Mouse (Mus musculus): ENCODE measurements at regions not wholly inside any gene's neighbourhood (a gene's known extent, or its start where the extent isn't known, plus 50 kb on each side); places are given as distances from the start of the nearest gene placed in this dataset.
A peak's percentile ranks its signal among the peaks of the same experiment; 100 is the strongest.

DNA sequence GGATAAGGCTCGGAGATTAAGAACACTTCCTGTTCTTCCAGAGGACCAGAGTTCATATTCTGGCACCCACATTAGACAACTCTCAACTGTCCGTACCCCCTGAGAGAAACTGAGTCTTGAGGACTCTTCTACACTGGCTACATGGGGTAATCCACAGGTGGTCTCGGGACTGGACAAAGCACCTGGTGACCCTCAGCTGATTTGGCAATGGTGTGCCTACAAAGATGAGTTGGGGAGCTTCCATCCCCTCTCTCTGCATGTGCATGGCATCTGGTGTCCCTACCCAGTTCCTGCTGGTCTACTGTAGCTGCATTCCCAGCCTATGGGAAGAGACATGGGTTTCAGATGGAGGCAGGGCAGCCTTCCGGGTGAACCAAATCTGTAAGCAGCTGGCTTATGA is 61.2 kb upstream of the Kcnj15 start:
- no peak for DNase-seq (ENCODE audit: low read depth)

DNA sequence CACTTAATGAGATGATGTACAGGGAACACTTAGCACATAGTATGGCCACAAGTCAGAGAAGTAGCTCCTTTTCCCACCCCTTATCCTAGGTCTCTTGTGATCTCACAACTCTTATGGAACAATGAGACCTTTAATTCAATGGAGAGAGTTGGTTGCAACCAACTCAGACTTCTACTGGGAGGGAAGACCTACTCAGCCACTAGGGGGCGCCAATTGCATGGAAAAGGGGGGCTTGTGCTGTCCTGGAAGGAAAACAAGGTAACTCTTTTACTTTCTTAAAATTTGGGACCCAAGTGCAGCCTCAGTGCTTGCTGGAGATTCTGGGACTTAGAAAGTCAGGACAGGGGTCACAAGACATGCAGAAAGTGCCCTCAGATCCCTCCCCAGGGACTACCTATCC is 60.7 kb upstream of the Kcnj15 start:
- peak; percentile 81 for DNase-seq (ENCODE audit: low read depth)

DNA sequence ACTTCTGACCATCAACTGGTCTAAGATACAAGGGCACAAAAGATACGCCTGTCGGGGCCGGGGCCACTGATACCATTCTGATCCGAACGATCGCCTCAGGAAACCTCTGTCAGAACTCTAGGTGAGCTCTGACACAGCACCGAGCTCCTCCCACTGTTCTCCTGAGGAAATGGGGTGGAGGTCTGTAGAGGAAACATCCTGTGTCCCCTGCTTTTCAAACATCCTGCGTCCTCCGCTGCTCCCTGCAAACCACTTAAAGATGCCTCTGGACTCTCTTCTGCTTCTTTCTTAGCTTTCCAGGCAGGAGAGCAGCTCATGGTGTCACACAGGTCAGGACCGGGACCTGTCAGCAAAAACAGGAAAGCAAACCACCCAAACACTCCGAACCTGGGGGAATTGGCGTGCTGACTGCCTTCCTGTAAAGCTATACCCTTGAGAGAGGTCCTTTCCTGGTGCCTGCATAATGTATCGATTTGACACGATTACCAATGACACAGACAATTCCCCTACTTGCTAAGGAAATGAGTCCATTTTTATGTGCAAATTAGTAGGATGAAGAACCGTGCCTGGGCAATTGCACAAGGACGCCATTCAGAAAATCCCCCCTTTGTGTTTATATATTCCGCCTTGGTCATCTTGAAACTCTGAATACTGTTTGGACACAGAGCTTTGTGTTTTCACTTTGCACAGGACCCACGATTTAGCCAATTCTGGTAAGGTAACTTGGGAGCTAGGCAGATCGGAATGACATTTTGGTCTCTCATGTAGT is 58.4 kb upstream of the Kcnj15 start:
- peak; percentile 47 for DNase-seq (ENCODE audit: low read depth)

DNA sequence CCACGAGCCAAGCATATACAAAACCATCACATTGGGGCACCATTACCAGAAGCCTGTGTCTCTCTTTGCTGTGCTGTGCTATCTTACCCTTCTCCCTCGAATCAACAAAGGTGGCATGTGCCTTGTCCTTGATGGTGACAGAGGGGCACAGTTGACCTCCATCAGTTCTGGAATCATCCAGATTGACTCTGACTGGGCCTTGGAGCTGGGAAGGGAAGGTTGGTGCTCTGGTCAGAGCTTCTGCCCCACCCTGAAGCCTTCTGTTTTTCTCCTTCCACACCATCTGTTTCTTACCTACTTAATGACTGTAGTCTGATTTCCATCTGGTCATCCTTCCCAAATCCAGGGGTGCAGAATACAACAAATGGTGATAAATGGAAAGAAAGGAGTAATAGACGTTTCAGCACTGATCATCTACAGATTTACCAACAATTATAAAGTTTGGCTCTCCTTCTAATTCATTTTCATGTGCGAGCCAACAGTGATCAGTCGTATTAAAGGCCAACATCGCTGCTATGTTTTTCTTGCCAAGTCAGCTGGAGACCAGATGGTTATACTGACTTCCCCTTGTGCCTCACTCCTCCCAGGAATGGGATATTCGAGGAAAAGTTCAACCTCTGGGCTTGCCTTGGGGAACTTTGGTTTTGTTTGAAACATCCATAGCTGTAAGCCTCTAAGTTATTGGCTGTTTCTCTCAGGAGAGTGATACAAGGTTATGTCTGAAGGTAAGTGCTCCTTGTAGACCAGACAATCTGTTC is 55.1 kb upstream of the Kcnj15 start:
- no peak for DNase-seq (ENCODE audit: low read depth)

DNA sequence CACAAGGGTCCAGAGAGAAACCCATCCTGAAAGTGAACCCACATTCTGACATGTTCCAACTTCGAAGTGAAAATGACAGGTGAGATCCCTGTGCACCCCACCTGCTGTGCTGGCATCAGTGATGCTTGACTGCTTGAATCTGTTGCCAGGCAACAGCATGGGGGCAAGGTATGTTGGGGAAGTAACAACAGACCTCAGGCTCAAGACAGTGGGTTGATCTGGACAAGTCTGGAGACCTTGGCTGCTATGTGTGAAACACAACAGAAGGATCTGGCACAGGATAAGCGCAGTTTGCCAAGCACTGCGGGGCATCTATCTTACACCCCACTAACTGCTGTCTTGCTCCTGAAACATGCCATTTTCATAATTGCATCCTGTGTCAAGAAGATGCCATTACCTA is 54.3 kb upstream of the Kcnj15 start:
- DNase-seq (ENCODE audit: low read depth) = no peak

DNA sequence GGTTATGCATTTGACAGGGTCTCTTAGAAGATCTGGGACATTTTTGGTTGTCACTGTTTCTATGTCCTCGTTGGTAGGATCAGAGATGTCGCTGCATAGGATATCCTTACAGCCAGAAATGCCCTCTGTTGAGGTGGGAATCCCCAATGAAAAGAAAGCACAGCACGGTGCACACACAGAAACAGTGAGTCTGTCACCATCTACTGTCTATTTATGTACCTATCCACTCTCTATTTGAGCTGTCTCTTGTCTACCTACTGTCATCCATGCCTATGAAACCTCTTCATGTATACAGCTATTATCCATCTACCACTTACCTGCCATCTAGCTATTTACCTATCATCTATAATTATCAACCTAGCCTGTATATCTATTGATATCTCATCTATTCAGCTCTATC is 53.6 kb upstream of the Kcnj15 start:
- DNase-seq (ENCODE audit: low read depth) = no peak

DNA sequence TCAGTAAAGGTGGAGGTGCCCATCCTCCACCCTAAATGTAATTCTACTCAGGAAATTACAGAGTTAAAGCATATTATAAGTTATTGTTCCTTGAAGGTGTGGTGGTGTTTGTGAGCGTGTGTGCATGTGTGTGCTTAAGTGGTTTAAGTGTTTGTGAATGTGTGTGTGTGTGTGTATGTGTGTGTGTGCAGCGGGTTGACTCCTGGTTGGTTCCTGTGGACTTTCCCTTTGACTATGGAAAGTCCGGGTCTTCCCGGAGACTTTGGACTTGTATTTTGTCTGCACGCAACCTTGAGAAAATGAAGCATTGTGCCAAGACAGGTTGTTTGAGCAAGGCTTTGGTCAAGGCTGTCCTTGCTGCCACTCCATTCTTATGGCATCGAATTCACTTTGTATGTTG is 52.9 kb upstream of the Kcnj15 start:
- no peak for DNase-seq (ENCODE audit: low read depth)

DNA sequence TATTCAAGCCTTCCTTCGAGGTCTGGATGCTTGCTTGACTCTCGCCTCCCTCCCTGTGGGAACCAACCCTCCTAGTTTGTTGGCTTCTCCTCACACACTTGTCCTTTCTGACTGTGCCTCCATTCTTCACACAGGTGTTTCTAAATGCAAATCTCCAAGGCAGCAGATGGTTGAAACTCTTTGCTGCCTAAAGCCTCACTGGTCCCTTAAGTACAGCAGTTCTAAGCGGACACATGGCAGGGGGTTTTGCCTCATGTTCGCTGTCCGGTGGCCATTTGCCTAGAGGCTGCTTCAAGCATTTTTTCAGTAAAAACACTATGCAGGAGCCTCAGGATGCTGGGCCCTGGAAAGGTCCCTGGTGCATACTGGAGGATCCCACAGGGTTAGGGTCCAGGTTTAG is 50.9 kb upstream of the Kcnj15 start:
- DNase-seq (ENCODE audit: low read depth) = no peak

DNA sequence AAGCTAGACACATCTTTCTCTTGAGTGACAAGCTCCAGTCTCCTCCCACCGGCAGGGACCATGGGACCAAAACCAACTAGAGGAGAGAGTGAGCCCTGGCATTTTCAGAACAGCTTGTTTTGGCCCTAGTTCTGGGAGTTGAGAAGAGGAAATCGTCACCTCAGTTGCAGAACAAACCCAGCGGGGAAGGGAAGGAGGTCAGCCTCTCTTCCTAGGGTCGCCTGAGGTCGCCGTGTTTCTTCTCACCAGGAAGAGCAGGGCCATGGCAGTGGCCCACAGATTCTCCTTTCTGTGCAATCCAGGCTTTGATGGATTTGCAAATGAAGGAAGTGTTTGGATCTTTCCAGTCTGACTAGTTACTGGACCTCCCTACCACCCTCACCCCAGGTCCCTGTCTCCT is 49.8 kb upstream of the Kcnj15 start:
- DNase-seq (ENCODE audit: low read depth) = no peak

Measured in induced T-regulatory cell, adult 2 months (primary cell).